Mouse (Mus musculus) R1 (cell line): ENCODE measurements around the gene Defb39.

Experiments used
- DNase-seq: peaks from one replicate; pipeline ENCODE4 v3.0.0-alpha.2; 2018; ENCODE audit warnings: low read depth, low spot score

Defb39 gene

DNA sequence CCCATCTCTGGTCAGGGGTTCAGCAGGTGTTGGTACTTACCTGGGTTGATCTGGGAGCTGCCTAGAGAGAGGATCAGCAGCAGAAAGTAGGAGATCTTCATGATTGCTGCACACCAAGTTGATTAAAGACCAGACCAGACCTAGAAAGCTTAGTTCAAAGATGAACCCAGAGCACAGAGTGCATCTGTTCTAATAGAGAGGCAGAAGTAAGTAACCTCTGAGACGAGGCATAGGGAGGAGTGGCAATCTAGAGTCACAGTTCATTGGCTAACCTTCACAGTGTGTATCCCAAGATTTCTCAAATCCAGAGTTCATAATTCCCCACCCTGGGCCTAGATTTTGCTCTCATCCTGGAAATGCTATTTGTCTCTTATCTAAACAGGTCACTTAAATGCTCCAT lies at the start of gene Defb39:
TSS of gene Defb39 (minus strand) at position 101 of the 400 bp plus-strand sequence.
- no peak for DNase-seq

DNA sequence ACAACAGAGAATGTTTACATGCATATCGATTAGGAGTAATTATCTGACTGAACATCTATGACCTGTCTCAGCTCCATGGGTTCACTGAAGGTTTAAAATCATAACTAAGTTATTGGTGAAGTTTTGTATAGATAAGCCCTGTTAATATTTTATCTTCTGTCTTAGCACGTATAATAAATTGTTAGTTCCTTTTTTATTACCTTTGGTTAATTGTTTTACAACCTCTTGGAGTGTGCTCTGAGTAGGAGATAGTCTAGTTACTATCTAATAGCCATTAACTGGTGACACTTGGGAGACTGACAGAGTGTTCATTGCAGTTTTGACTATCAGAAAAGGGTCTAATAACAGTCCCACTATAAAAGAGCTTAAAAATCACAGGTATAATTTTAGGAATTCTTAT lies 1.4 kb upstream of the Defb39 start:
- DNase-seq = no peak

DNA sequence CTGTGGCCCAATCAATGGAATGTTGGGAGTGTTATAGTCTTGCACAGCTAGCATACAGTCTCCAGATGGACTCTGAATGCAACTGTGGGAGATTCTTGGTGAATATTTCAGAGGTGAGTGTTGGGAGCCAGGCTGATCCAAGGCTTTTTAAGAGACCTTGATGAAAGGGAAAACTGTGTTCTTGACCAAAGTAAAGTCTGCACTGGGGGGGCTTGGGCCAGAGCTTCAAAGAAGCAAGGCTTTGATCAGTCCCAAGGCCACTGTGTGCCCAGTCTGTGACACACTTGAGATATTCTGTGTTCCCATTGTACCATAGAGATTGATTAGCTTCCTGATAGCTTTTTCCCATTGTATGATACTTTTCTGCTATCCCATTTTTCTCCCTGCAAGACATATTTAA lies 1.7 kb downstream of the Defb39 start:
- no peak for DNase-seq

DNA sequence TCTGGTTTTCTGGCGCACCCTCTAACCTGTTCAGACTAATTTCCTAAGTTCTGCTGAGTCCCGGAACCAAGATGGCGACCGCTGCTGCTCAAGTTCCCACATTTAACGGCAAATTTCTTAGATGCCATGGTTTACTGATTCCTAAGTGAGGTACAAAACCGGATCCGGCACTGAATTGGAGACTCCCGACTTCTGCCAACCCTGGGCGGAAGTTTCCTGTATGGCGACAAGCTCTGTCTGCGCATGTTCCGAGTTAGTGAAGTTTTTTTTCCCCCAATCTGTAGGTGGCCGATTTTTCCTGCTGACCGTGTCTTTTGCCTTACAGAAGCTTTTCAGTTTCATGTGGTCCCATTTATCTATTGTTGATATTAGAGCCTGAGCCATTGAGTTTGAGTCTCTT lies 19.4 kb downstream of the Defb39 start:
- DNase-seq = peak; percentile 64

DNA sequence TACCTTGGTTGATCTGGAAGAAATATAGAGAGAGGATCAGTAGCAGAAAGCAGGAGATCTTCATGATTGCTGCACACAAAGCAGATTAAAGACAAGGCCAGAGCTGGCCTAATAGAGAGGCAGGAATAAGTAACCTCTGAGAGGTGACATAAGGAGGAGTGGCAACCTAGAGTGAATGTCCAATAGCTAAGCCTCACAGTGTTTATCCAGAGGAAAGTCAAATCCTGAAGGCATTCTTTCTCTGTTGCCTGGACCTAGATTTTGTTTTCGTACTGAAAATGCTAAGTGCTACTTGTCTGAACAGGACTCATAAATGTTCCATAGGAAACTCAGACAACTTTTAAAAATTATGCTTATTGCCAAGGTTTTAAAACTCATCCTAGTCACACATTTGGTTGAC lies 38.1 kb downstream of the Defb39 start, which contains the start of gene Defb38:
TSS of gene Defb38 (minus strand) at position 101 of the 400 bp plus-strand sequence.
- no peak for DNase-seq
